Mouse (Mus musculus): ENCODE results near the gene Idh1.

- no peak for TF ChIP-seq POLR2A (IDR thresholded peaks at IDR 0.05; ENCODE audit: control insufficient read depth, low read depth, low read length)
- no peak for TF ChIP-seq CTCF (IDR thresholded peaks at IDR 0.05; ENCODE audit: control insufficient read depth, insufficient read depth, insufficient replicate concordance, low read depth, low read length)
Measured at GRCm38 (mm10) chr1:65217567-65217966, 31.3 kb upstream of the Idh1 start.
